Mouse (Mus musculus): ENCODE results near the gene Stard13. TPM values are rescaled to one million over a fixed set of nuclear protein-coding genes. Genes with fewer than 3 reads are reported as not detected.

Gene Stard13
- total RNA-seq, 2 experiments from 2014 or later, result 16.9 to 17.0 TPM

DNA sequence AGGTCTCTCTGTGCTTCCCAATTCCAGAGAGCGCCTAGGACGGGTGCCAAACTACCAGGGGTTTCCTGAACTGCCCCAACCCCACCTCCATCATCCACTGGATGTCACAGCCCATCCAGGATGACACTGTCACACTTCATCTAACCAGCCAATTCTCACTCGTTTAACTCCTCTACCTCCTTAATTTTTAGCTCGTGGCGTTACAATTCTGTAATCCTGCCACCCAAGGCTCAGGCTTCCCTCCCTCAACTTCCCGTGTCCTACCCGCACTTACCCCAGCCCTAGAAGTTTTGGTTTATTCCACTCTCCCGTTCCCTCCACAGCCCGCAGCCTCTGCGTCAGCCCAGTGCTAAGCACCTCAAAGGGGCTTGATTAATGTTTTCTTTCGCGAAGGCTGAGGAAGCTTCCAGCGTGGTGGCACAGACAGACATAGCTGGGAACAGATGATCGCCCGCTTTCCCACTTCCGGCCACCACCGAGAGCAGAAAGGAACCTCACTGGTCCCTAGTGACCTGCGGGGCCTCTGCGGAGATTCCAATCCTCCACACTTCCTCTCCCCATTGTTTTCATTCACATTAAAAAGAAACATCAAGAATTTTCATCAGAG, 125.2 kb downstream of the Stard13 start:
- no peak for DNase-seq (ENCODE audit: low spot score in 2 of 2)

DNA sequence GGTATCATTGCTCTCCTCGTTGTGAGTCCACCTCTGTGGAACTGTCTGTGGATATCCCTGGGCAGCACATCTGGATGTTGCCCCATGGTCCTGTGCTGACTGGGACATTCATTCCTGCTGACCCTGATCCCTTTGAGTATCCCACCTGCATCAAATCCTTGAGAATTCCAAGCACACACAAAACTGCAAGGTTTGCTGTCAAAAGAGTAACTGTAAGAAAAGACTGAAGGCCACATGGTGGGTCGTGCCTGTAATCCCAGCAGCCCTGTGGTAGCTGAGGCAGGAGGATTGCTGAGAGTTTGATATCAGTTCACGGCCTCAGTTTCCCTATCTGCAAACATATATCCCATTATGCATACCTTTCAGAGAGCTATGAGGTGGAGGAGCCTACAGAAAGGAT, 126.8 kb downstream of the Stard13 start:
- DNase-seq (ENCODE audit: low spot score in 2 of 2), result no peak

- no peak for DNase-seq (ENCODE audit: low spot score in 2 of 2)
Observed at GRCm38 (mm10) chr5:151105054-151105971, 128.3 kb downstream of the Stard13 start.

GRCm38 (mm10) chr5:151104354-151105053, 129.1 kb downstream of the Stard13 start:
- no peak for DNase-seq (ENCODE audit: low spot score in 2 of 2)

- DNase-seq (ENCODE audit: low spot score in 2 of 2), result no peak
Observed at GRCm38 (mm10) chr5:151103284-151103683, 130.4 kb downstream of the Stard13 start.

GRCm38 (mm10) chr5:151102262-151102661, 131.4 kb downstream of the Stard13 start:
- no peak for DNase-seq (ENCODE audit: low spot score in 2 of 2)

DNA sequence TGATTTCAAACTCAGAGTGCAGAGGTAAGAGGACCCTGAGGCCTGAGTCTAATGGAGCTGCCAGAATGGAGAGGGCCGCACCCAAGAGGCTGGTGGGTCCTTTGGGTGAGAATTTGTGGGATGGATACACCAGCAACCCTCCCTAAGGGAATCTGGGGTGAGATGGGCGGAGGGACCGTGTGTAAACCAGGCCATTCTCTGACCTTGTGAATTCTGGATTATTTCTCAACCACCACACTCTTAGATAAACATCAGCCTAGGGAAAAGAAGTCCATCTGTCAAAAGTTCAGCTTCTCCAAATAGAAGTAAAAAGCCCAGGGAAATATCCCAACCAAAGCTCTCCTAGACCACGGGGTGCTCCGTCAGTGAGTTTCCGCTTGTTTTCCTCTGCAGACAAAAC, 137.6 kb downstream of the Stard13 start:
- no peak for DNase-seq (ENCODE audit: low spot score in 2 of 2)

DNA sequence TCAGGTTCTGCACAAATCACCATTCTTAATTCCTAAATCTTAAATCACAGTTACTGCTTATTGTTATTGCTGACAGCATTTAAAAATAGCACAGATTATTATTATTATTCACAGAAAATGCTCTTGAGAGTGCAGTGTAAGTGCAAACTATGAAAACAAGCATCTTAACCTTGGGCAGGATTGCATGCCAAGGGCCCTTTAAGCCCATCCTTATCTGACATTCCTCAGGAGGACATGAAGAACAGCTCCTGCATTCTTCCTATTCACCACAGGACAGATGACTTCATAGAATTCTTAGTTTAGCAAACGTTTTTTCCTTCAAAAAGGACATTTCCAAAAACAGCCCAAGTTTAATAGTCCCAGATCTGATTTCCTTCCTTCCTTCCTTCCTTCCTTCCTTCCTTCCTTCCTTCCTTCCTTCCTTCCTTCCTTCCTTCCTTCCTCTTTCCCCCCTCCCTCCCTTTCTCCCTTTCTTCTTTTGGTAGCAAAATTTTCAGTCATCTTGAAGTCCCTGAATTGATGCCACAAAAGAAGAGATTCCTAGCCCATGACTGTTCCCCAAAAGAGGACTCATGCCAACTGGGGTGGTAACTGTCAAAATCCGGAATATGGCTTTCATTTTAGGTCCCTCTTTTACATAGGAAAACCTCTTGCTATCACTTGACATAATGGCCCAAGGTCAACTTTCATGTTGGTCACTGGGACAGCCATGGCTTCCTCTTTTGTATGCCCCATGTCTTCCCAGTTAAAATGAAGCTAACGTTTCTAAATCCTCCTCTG, 140.6 kb downstream of the Stard13 start:
- no peak for DNase-seq (ENCODE audit: low spot score in 2 of 2)

- DNase-seq (ENCODE audit: low spot score in 2 of 2), result no peak
Observed at GRCm38 (mm10) chr5:151090996-151091395, 142.6 kb downstream of the Stard13 start.

- no peak for DNase-seq (ENCODE audit: low spot score in 2 of 2)
Observed at GRCm38 (mm10) chr5:151089201-151089600, 144.4 kb downstream of the Stard13 start.

DNA sequence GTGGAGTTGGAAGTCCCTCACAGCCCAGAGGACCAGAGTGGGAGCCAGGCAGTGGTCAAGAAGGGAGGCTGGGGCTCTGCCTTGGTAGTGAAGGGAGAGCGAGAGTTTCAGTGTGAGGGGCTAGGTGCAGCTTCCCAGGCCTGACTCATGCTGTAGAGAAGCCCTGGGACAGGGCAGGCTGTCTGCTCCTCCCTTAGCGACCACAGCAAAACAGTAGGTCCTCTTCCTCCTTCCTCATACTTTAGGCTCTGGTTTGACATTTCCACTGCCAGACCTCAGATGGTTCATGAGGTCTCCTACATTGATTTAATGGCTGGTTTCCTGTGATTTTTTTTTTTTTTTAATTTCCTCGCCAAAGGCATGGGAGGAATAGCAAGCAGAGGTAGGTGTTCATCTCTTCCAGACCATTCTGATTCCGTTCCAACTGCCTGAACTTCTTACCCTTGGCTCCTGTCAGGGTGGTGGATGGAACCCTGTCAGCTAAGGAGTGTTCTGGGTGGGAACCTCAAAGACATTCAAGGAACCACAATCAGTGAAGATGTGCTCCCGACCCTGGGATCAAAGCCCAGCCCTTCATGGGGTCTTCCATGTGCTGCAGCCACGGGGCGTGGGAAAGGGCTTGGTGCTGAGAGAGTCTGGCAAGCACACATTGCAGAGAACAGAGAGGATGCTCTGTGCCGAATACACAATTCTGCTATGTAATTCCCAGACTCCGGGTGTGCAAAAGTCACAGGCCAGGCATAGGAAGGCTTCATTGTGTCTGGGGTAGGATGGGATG, 147.0 kb downstream of the Stard13 start:
- DNase-seq (ENCODE audit: low spot score in 2 of 2), result no peak

DNA sequence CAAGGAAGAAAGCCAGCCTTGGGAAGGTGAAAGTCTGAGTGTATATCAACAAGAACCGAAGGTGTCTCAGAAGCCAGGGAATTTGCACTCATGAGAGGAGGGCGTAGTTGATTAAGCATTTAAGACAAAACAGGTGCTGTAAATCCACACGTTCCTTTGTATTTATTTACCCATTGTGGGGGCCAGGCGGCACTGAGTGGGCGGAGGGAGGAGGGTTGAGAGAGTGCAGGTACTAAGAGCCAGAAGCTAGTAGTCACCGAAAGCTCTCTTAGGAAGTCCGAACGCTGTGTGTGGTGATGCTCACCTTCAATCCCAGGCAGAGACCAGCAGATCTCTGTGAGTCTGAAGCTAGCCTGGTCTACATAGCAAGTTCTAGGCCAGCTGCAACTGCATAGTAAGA, 147.9 kb downstream of the Stard13 start:
- no peak for DNase-seq (ENCODE audit: low spot score in 2 of 2)

DNA sequence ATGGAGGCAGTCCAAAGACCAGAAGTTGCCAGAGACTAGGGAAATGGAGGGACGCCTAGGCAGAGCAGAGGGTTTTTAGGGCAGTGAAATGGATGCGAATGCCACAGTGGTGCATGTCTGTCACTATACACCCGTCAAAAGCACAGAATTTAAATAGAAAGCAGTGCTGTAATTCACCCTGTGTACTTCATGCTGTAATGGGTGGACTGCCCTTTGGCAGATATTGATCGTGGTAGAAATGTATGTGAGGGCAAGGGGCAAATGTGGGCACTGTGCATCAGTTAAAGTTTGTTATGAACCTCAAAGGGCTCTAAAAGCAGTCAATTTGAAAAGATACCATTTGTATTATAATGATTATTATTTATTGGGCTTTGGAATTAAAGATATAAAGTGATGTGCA, 153.4 kb downstream of the Stard13 start:
- DNase-seq (ENCODE audit: low spot score in 2 of 2), result no peak

- DNase-seq (ENCODE audit: low spot score in 2 of 2), result no peak
Observed at GRCm38 (mm10) chr5:151077953-151078352, 155.7 kb downstream of the Stard13 start.

DNA sequence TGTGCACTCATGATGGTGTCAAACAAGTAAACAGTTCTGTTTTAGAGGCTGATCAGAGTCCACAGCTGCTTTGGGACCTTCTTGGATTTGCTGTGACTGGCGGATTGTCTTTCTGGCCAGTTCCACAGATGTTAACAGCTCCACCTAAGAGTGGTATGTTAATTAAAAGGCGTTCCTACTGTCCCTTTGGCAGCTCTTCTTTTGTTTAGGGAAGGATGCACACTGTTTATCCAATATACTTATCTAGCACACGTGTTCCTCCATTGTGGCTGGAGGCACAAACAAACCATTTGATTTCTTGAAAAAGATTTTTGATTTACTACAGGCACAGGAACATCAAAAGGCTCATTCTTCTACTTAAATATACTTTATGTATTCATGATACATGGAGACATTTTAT, 156.7 kb downstream of the Stard13 start:
- no peak for DNase-seq (ENCODE audit: low spot score in 2 of 2)

- no peak for DNase-seq (ENCODE audit: low spot score in 2 of 2)
Observed at GRCm38 (mm10) chr5:151074282-151074681, 159.4 kb downstream of the Stard13 start.

DNA sequence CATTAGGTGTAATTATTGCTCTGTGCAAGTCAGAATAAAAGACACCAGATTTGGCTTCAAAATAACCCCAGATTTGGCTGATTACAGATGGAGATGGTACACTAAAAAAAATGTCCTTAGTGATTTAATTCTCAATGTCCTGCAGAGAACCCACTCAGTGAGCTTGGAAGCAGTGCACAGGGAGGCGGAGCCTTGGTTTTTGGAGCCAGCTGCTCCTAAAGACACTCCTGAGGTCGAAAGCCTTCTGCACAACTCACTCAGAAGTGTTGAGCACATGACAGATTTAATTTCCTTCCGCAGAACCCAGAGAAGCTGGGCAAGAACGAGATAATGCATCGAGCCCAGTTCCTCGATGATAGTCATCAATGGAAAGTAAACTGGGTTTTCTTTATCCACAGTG, 162.2 kb downstream of the Stard13 start:
- no peak for DNase-seq (ENCODE audit: low spot score in 2 of 2)

- no peak for DNase-seq (ENCODE audit: low spot score in 2 of 2)
Observed at GRCm38 (mm10) chr5:151070896-151071295, 162.7 kb downstream of the Stard13 start.

GRCm38 (mm10) chr5:151069569-151069968, 164.1 kb downstream of the Stard13 start:
- no peak for DNase-seq (ENCODE audit: low spot score in 2 of 2)

DNA sequence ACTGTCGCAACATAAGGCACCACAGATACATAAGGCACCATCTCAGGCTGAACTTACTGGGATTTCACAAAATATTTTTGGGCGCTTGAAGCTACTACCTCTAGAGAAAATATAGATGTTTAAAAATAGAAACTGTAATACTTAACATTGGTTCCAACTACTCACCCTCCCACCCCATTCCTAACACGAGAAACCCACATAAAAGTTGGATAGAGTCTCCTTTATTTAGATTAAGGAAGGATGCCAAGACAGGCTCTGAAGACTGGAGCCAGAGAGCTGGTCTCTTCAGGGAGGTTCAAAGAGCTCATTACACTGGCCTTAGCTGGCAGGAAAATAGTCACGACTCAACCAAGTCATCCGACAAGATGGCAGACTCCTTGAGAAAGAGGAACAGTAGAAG, 167.6 kb downstream of the Stard13 start:
- no peak for DNase-seq (ENCODE audit: low spot score in 2 of 2)
